Mouse (Mus musculus): ENCODE measurements around the gene Gpr15.
A peak's percentile ranks its signal among the peaks of the same experiment; 100 is the strongest.

Gene Gpr15

DNA sequence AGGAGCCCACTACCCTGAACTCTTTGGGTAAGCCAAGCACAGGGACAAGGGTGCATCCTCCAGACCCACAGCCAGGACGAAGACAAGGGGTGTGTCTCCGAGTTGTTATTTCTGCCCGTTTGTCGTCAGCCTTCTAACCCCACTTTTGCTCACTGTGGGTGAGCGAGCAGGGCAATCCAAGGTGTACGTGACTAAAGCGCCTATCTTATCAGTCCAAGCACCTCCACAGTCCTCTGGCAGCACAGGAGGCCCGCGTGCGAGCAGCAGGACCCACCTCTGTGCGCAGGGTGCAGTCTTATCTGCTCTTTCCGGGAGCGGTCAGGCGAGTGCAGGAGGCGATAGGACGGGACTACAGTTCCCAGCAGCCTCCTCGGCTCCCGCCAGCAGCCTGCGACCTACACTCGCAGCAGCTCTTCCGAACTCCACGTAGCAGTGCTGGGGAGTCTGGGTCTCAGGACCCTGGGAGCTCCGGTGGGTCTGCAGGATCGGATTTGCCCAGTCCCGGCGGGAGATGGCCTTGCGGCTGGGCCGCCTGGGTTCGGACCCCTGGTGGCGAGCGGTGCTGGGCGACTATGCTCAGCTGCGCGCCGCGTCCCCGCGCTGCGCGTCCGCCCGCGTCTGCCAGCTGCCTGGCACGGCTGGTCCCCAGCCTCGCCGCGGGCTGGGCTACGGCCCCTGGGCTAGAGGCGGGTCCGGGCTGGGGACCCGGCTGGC lies 48.8 kb downstream of the Gpr15 start, which contains the start of gene Cpox:
Gene Cpox (plus strand): TSS at position 376 of the 714 bp plus-strand sequence.
- DNase-seq, result peak; percentile 76

DNA sequence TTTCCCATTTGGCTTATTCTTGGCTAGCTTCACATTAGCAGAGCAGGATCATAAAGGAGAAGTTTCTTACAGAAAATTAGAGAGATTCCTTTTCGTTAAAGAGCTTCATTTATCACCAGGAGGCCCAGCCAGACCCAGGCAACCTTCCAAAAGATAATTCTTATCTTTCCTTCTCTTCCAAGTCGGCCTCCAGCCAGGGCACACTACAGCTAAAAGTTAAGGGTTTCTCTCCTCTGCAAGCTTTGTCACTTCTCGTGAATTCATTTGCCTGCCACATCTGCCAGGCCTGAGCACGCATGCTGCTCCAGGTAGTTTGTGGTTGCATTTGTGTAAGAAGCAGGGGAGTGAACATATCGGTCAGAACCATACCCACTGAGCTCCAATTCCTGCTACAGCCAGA lies 49.6 kb downstream of the Gpr15 start:
- DNase-seq, result no peak

DNA sequence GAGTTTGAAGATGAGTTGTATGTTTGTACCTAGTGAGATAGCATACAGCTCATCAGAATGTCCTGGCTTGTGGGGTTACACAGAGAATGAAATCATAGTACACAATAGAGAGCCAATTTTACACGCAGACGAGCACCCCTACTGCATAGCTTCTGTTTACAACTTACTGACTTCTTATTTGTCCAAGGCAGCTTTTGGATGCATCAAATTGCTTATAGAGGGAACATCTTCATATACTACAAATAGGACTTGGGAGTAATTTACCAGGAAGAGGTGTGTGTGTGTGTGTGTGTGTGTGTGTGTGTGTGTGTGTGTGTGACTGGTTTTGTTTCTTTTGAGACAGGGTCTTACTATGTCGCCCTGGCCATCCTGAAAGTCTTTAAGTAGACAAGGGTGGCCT lies 50.3 kb downstream of the Gpr15 start:
- DNase-seq, result no peak
